Mouse (Mus musculus): Measurements from ENCODE around the gene Ankrd6.

Ankrd6 gene

DNA sequence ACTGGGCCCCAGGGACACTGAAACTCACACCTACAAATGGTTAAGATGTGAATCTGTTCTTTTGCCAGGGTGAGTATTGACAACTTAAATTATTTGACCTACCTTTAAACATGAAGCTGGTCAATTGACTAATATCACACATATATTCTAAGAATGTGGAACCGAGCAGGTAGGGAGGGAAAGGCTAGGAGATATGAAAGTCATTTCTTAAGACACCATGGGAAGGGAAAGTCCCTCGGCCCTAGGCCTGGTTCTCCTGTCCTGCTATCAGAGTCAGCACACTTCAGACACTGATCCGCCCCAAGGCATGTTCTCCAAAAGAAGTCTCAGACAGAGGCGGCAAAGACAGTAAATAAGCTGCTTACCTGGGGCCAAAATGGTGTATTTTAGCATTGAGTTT is 95.7 kb downstream of the Ankrd6 start:
- DNase-seq: no peak

- DNase-seq: no peak
Measured at GRCm38 (mm10) chr4:32853609-32854188, 96.9 kb downstream of the Ankrd6 start.

GRCm38 (mm10) chr4:32852819-32853218 is 97.8 kb downstream of the Ankrd6 start:
- DNase-seq: no peak

DNA sequence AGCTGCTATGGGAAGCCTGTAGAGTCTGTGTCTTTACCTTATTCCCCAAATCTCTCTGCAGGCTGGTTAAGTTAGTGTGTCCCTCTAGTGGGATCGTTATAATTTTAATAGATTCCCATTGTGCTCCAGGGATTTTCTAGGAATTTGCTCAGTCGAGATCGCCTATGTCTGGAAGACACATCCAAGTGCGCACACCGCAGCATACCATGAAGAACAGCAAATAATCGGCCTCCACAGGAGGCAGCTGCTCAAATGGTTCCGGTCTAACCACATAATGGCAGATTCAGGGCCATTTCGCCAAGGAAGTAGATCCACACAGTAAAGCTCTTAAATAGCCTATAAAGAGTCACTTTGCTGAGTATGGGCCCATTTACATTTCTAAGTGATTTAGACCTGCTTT is 98.3 kb downstream of the Ankrd6 start:
- DNase-seq: no peak

DNA sequence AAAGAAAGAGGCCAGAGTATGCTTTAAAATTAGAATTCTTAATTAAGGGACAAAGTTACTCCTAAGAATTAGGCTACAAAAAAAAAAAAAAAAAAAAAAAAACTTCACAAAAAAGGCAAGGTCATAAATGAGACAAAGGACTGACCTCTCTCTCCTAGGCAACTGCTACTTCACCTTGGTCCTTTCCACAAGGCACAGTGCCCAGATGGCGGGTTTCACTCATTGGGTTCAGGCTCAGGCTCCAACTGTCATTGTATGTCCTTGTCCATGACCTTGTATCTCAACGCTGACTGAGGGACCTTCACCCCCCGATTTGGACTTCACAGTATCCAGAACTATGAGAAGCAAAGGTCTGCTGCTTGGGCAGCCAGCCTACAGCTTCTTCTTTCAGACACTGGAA is 112.2 kb downstream of the Ankrd6 start:
- no peak for DNase-seq

DNA sequence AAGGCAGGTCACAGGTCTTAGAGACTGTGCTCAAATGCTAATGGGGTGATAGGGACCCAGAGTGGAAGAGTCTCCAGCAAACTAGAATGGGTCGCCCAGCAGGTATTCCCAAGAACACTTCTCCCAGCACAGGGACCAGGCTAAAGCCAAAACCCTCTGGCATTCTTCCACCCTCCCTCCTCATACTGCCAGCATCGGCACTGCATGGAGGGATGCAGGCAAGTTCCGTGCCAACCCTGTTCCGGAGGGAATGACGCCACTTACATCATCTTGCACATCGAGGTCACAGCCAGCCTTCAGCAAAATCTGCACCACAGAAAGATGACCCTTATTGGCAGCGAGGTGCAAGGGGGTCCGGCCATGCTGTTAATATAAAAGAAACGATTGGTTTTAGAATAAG is 114.6 kb downstream of the Ankrd6 start:
- no peak for DNase-seq

DNA sequence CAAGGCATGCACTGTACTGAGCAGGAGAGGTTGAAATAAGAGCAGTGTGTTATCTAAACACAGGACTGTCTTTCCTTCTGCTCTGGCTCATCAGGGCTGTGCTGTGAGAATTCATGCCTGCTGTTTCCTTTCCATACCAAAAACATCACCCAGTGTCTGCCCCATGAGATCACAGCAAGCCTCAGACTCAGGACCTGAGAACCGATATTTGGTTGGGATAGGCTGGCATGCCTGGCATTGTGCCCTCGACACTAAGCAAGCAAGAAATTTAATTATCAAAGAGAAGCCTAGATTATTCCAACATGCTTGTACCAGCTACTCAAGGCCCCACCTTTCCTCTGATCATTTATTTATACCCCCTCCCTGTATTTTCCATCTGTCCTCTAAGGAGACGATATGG is 116.1 kb downstream of the Ankrd6 start:
- DNase-seq: no peak

- DNase-seq: no peak
Measured at GRCm38 (mm10) chr4:32833494-32834282, 117.0 kb downstream of the Ankrd6 start.

- no peak for DNase-seq
Measured at GRCm38 (mm10) chr4:32829316-32829715, 121.3 kb downstream of the Ankrd6 start.

GRCm38 (mm10) chr4:32828385-32829077 is 122.1 kb downstream of the Ankrd6 start:
- DNase-seq: peak; percentile 40

DNA sequence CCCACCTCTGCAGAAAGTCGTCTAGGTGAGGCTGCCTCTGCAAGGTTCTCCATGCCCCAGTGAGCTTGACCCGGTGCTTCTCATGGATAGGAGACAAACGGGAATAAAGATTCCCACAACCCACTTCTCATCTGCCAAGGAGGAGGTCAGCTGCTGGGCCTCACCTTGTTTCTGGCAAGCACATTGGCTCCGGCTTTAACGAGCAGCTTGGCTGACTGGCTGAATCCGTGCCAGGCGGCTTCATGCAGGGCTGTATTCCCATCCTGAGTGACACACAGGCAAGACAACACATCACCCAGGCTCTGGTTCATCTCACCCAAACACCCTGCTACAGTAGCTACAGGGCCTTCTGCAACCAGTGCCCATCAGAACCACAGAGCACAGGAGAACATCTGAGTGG is 123.7 kb downstream of the Ankrd6 start:
- DNase-seq: no peak

DNA sequence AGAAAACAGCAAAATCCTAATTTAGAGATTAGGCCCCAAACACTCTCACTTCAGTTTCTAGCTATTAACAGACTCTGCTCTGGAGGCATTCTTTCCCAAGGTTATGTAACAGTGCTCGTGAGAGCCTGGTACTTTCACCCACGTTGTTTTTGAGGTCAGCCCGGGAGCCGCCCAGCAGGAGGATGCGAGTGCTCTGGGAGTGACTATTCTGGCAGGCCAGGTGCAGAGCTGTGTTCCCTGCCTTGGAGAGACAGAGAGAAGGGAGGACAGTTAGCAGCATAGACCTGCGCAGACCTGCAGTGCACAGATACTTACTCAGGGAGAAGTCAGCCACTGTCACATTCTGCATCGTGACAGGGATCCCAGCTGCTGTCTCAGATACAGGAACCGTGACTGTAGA is 126.4 kb downstream of the Ankrd6 start:
- DNase-seq: no peak

- DNase-seq: no peak
Measured at GRCm38 (mm10) chr4:32820676-32821075, 130.0 kb downstream of the Ankrd6 start.

- peak; percentile 18 for DNase-seq
Measured at GRCm38 (mm10) chr4:32817478-32817877, 133.2 kb downstream of the Ankrd6 start.

DNA sequence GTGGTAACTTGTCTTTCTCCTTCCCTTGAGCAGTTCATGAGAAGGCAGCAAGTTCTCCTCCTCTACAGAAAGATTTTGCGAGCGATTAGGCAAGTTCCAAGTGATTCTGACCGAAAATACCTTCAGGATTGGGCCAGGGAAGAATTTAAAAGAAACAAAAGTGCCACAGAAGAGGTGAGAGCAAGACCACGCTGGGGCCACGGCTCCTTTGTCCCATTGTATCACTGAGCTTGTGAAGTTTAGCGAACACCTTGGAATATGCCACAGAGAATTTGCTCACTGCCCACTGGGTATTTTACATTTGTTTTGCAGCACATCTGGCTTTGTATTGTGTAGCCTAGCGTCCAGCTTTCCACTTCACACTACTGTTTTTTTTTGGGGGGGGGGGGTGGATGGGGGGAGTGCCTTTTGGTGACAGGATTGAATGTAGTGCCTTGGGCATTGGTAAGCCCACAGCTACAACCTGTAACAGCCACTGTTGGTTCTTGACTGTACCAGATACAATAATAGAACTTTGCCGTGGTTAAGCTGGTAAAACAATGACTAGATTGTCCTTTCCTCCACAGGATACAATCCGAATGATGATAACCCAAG is 150.0 kb downstream of the Ankrd6 start:
- DNase-seq: no peak

DNA sequence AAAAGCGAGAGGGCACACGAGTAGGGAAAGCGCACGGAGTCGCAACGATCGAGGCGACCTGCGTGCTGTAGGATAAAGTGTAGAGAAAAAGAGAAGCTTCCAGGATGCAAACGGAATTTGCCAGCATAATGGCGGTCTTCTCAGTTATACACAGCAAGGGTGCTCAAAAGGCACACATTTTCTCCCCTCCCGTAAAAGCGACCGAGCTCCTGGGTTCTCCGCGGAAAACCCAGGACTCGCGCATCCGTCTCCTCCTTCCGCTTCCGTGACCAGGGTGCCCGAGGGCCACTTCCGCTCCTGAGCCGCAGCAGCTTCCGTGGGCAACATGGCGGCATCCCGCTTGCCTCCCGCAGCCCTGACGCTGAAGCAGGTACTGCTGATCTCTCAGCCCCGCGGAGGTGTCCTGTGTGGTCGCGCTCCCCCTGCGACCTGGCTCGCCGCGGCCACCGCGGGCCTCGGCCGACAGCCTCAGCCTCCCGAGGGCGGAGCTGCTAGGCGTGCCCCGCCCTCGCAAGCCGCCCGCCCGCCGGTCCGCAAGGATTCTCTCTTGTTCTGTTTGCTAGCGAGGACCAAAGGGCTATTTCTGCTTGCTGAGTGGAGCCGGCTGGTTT is 150.6 kb downstream of the Ankrd6 start, which contains the start of gene Lyrm2:
Gene Lyrm2 (plus strand): TSS at position 288 of the 611 bp plus-strand sequence.
- peak; percentile 83 for DNase-seq

DNA sequence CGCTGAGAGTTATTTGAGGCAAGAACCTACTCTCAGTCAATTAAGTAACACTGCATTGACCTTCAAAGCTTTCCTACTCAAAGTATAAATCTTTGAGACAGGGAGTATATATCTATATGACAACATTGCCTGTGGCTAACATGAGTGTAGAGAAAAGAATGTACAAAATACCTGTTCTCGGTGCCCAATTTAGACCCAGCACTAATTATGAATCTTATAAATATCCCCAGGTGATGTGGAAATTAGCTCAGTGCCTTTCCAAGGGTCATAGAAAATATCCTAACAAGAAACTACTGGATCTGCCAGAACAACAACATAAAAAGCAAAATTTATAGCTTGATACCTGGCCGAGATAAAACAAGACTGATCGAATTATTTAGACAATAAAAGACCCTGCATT is 151.7 kb downstream of the Ankrd6 start:
- DNase-seq: no peak

GRCm38 (mm10) chr4:32789020-32789419 is 161.6 kb downstream of the Ankrd6 start:
- no peak for DNase-seq

- no peak for DNase-seq
Measured at GRCm38 (mm10) chr4:32787110-32787509, 163.5 kb downstream of the Ankrd6 start.

- DNase-seq: no peak
Measured at GRCm38 (mm10) chr4:32779996-32780395, 170.6 kb downstream of the Ankrd6 start.

DNA sequence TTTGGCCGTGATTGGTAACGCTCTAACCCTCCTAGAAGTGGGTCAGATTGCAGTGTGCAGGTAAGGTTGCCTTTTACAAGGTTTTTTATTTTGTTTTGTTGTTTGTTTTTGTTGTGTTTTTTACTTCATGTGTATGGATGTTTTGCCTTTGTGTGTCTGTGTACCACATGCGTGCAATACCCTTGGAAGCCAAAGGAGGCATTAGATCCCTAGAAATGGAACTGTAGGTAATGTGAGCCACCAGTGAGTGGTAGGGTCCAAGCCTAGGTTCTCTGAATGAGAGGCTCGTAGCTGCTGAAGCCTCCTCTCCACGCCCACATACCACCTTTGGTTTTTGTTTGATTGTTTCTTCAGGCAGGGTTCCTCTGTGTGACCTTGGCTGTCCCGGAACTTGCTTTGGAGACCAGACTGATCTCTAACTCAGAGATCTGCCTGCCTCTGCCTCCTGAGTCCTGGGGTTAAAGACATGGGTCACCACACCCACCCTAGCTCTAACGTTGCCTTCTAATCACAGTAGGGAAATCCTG is 180.3 kb downstream of the Ankrd6 start:
- DNase-seq: no peak

DNA sequence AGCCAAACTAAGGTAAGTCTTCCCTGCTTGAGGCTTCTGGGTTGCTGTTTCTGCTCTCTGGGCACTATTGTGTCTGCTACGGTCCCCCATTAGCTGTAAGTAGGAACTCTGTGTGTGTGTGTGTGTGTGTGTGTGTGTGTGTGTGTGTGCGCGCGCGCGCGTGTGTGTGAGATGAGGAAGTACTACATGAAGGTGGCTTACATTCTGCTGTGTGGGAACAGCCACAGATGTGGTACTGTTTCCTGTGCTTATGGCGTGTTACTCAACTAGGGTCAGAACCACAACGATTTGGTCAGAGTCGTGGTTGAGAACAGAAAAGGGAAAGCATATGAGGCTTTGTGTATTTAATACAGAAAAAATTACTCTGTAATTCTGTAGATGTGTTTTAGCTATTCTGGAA is 182.6 kb downstream of the Ankrd6 start:
- peak; percentile 36 for DNase-seq

GRCm38 (mm10) chr4:32767471-32767870 is 183.2 kb downstream of the Ankrd6 start:
- no peak for DNase-seq
